Mouse (Mus musculus): Measurements from ENCODE around the gene Abhd14b.

- TF ChIP-seq POLR2A (IDR thresholded peaks at IDR 0.05; ENCODE audit: borderline replicate concordance, low read depth, low read length) = no peak
- no peak for TF ChIP-seq CTCF (IDR thresholded peaks at IDR 0.05; ENCODE audit: low read depth, low read length)
Measured at GRCm38 (mm10) chr9:106452351-106452750, 5.1 kb downstream of the Abhd14b start.

All from bone marrow macrophage, adult 2 months (primary cell).